Mouse (Mus musculus): Measurements from ENCODE around the gene Rims4.

- no peak for TF ChIP-seq POLR2A (IDR thresholded peaks at IDR 0.05; ENCODE audit: borderline replicate concordance, extremely low read depth, insufficient read depth, insufficient read length, poor library complexity, severe bottlenecking)
- peak; percentile 56; the same call in 1 of the 2 replicates for TF ChIP-seq CTCF (IDR thresholded peaks at IDR 0.05; ENCODE audit: borderline replicate concordance, extremely low read depth, insufficient read depth, insufficient read length)
Measured at GRCm38 (mm10) chr2:163853461-163853901, 65.0 kb downstream of the Rims4 start, which contains the start of gene Kcnk15.

Measured in brain, embryonic 14.5 days (tissue).